Mouse (Mus musculus) layer of hippocampus, postnatal 25 days (tissue): ENCODE data around the gene Mical3. TPM values are rescaled to one million over a fixed set of nuclear protein-coding genes. Genes with fewer than 3 reads are reported as not detected.

ENCODE experiments used
- DNase-seq, 2 experiments: peaks; one replicate each; pipeline ENCODE4 v3.0.0; 2022; ENCODE audit warnings: mixed read lengths in 2 of 2, low spot score in 1 of 2; ENCODE audit errors: extremely low spot score in 1 of 2
- total RNA-seq, 2 experiments: library from RNA; stranded (reverse); gene quantifications; 2 replicates each; pipeline ENCODE4 v1.2.3; 2021

The Mical3 gene
- total RNA-seq, 2 experiments from 2014 or later: 75.0 to 88.0 TPM

- DNase-seq: no peak
Measured at GRCm38 (mm10) chr6:121087586-121088245, 43.1 kb downstream of the Mical3 start.

GRCm38 (mm10) chr6:121087127-121087526 is 43.7 kb downstream of the Mical3 start:
- DNase-seq: no peak

GRCm38 (mm10) chr6:121086226-121086625 is 44.6 kb downstream of the Mical3 start:
- no peak for DNase-seq

GRCm38 (mm10) chr6:121084050-121084480 is 46.7 kb downstream of the Mical3 start:
- no peak for DNase-seq

- DNase-seq: no peak
Measured at GRCm38 (mm10) chr6:121082094-121082473, 48.7 kb downstream of the Mical3 start.

- no peak for DNase-seq
Measured at GRCm38 (mm10) chr6:121081288-121082093, 49.3 kb downstream of the Mical3 start.

- no peak for DNase-seq
Measured at GRCm38 (mm10) chr6:121078175-121078574, 52.6 kb downstream of the Mical3 start.

- no peak for DNase-seq
Measured at GRCm38 (mm10) chr6:121076929-121077566, 53.8 kb downstream of the Mical3 start.

GRCm38 (mm10) chr6:121075763-121076162 is 55.0 kb downstream of the Mical3 start:
- DNase-seq: no peak

GRCm38 (mm10) chr6:121073312-121073711 is 57.5 kb downstream of the Mical3 start:
- no peak for DNase-seq

- DNase-seq: no peak
Measured at GRCm38 (mm10) chr6:121072615-121073014, 58.2 kb downstream of the Mical3 start.

GRCm38 (mm10) chr6:121070584-121071230 is 60.1 kb downstream of the Mical3 start:
- DNase-seq: no peak

- DNase-seq: no peak
Measured at GRCm38 (mm10) chr6:121069156-121069555, 61.6 kb downstream of the Mical3 start.

GRCm38 (mm10) chr6:121068087-121068464 is 62.7 kb downstream of the Mical3 start:
- DNase-seq: no peak

GRCm38 (mm10) chr6:121067426-121068086 is 63.2 kb downstream of the Mical3 start:
- no peak for DNase-seq

GRCm38 (mm10) chr6:121066761-121067160 is 64.0 kb downstream of the Mical3 start:
- DNase-seq: no peak

GRCm38 (mm10) chr6:121064356-121065015 is 66.3 kb downstream of the Mical3 start:
- DNase-seq: no peak

- no peak for DNase-seq
Measured at GRCm38 (mm10) chr6:121063771-121064170, 67.0 kb downstream of the Mical3 start.

GRCm38 (mm10) chr6:121062891-121063408 is 67.8 kb downstream of the Mical3 start:
- DNase-seq: no peak

GRCm38 (mm10) chr6:121058039-121058438 is 72.8 kb downstream of the Mical3 start:
- no peak for DNase-seq
